Mouse (Mus musculus): ENCODE measurements around the gene Fkbp4. TPM values are rescaled to one million over a fixed set of nuclear protein-coding genes. Genes with fewer than 3 reads are reported as not detected.

Gene Fkbp4
- total RNA-seq (2022) = 100 to 1,000 TPM; 337 to 380 (median 365) TPM

DNA sequence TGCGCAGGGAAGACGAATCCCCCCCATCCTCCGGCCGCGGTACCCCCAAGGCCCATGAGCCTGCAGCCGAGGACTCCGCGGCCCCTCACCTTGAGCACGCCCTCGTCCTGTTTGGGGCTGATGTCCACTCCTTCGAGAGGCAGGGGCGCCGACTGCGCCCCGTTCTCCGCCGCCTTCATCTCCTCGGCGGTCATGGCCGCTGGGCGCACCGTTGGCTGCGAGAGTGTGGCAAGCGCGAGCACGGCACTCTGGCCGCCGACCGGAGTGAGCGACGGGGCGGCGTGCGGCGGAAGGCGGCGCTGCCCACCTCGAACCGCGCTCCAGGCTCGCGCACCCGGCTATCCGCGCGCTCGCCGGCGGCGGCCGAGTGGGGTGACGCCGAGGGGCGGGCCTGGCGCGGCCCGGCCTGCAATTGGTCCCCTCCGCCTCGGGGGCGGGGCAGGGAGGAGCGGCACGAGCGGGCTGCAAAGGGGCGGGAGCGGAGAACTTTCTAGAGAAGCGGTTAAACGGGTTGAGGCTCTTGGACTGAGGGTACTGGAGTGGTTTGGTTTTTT lies at the start of gene Fkbp4:
Fkbp4 (minus strand) TSS at position 361 of the 554 bp plus-strand sequence.
- peak; percentile 91 for DNase-seq (ENCODE audit: low spot score)

DNA sequence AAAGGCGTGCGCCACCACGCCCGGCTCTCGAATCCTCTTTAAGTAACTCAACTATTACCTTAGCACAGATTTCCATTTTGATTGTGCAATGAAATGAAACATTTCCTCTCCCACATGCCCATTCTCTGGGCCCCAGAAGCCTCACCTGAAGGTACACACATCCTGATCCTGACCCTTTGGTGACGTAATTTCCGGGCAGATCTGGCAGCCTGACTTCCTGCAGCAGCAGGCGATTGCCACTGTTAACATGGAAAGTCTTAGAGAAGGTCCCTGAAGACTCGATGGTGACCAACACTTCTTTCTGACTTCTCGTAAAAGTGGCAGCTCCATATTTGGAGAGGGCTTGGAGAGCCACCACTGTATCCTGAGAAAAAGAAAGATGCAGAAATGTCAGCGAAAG lies 49.3 kb upstream of the Fkbp4 start:
- DNase-seq (ENCODE audit: low spot score) = no peak

- DNase-seq (ENCODE audit: low spot score) = peak; percentile 96
Measured at GRCm38 (mm10) chr6:128479463-128480454, 41.3 kb upstream of the Fkbp4 start.

DNA sequence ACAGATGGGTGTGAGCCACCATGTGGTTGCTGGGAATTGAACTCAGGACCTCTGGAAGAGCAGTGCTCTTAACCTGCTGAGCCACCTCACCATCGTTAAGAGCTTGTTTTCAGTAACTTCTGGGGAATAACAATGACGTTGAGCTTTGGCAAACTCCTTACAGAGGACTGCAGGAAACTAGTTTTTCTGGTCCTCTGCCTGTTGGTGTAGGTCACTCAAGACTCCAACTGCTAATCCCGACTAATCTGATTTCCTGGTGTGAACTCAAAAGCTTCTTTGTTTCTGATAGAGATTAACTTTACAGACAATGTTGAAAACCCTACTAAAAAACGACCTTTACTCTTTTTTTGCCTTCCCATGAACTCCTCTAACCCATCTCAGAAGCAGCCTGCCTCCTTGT lies 39.0 kb upstream of the Fkbp4 start:
- no peak for DNase-seq (ENCODE audit: low spot score)

- no peak for DNase-seq (ENCODE audit: low spot score)
Measured at GRCm38 (mm10) chr6:128474112-128474511, 35.6 kb upstream of the Fkbp4 start.

DNA sequence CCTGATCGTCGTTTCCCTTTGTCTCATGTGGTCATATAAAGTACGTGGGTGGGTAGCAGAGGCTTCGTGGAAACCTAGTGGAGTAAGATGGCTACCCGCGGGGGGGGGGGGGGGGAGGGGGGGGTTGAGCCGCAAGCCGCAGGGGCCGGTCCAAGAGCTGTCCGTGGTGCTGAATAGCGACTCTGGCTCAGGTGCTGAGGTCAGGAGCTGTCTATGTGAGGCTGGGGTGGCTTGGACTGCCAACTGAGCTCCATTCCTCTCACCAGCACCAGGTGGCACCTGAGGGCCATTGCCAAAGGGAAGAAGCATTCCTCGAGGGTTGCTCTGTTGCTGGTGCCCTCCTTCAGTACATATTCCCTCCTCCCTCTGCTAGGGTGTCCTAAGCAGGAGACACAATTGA lies 31.0 kb upstream of the Fkbp4 start:
- no peak for DNase-seq (ENCODE audit: low spot score)

- DNase-seq (ENCODE audit: low spot score) = no peak
Measured at GRCm38 (mm10) chr6:128467298-128467697, 28.8 kb upstream of the Fkbp4 start.

GRCm38 (mm10) chr6:128466563-128466962 lies 28.1 kb upstream of the Fkbp4 start:
- no peak for DNase-seq (ENCODE audit: low spot score)

DNA sequence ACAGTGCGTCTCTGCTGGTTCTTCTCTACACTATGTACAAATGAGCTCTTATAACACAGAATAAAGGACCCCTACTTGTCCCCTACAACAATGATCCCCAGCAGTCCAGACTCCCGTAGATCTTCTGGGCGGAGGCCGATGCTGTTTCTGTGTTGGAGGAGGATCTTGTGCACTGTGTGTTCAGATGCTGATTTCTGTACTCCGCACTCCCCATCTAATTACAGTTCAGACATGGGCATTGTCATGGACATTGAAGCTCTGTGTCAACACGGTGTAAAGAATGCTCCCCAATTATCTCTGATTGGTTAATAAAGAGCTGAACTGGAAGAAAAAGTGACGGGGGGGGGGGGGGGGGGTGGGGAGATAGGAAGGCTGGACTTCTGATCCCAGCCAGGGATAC lies 27.6 kb upstream of the Fkbp4 start:
- DNase-seq (ENCODE audit: low spot score) = no peak

DNA sequence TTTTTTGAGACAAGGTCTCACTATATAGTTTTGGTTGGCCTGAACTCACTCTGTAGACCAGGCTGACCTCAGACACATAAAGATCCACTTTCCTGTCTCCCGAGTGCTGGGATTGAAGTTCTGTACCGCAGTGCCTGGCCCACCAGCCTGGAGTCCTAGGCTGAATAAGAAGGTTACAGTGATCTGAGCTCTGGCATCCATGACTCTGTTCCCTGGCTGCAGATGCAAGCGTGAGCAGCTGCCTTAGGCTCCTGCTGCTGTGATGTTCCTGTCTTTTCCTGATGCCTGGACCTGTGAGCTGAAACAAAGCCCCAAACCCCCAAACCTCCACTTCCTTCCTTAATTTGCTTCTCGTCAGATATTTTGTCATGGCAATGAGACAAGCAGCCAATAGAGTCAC lies 26.5 kb upstream of the Fkbp4 start:
- no peak for DNase-seq (ENCODE audit: low spot score)

DNA sequence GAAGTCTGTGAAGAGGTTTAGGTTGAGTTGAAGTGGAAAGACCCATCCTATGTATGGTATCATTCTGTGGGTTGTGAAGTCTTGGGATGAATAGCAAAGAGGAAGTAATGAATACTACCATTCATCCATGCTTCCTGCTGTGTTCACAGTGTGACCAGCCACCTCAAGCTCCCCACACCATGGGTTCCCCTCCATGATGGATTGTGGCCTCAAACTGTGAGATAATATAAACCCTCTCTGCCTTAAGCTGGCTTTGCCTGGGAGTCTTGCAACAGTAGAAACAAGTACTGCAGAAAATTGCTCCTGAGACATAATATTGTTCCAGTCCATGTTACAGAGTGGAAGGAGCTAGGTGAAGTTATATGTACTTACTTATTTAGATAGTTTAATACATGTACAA lies 23.1 kb upstream of the Fkbp4 start:
- no peak for DNase-seq (ENCODE audit: low spot score)

- no peak for DNase-seq (ENCODE audit: low spot score)
Measured at GRCm38 (mm10) chr6:128460729-128461503, 22.4 kb upstream of the Fkbp4 start.

DNA sequence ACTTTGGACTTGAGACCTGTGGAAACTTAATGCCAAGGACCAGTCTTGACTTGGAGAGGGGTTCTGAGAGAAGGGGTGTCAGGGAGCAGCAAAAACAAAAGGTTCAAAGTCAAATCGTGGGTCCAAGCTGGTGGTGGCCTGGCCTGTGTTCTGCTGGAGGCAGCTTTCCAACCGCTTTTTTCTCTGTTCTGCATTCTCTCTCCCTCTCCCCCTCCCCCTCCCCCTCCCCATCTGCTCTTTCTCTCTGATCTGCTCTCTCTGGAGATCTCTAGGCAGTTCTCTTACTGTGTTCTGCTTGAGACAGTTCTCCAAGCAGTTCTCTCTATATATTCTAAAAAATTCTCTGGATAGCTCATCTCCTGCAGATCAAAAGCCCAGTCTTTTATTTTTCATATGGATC lies 21.8 kb upstream of the Fkbp4 start:
- no peak for DNase-seq (ENCODE audit: low spot score)

- DNase-seq (ENCODE audit: low spot score) = no peak
Measured at GRCm38 (mm10) chr6:128457186-128457585, 18.7 kb upstream of the Fkbp4 start.

GRCm38 (mm10) chr6:128455835-128456605 lies 17.5 kb upstream of the Fkbp4 start:
- no peak for DNase-seq (ENCODE audit: low spot score)

- DNase-seq (ENCODE audit: low spot score) = no peak
Measured at GRCm38 (mm10) chr6:128447063-128447462, 8.6 kb upstream of the Fkbp4 start.

- peak; percentile 70 for DNase-seq (ENCODE audit: low spot score)
Measured at GRCm38 (mm10) chr6:128445761-128446535, 7.5 kb upstream of the Fkbp4 start.

GRCm38 (mm10) chr6:128440238-128440637 lies 1.8 kb upstream of the Fkbp4 start:
- DNase-seq (ENCODE audit: low spot score) = no peak

- no peak for DNase-seq (ENCODE audit: low spot score)
Measured at GRCm38 (mm10) chr6:128438871-128439341, 429 bp upstream of the Fkbp4 start.

- DNase-seq (ENCODE audit: low spot score) = no peak
Measured at GRCm38 (mm10) chr6:128437731-128438316, 653 bp downstream of the Fkbp4 start.

Data from heart, adult 8-10 months (tissue).